Mouse (Mus musculus) adrenal gland, adult 18-20 months (tissue): ENCODE results near the gene Camk2g. TPM values are rescaled to one million over a fixed set of nuclear protein-coding genes. Genes with fewer than 3 reads are reported as not detected.

Experiments used
- DNase-seq, 2 experiments: peaks; one replicate each; pipeline ENCODE4 v3.0.0; 2021 to 2022; ENCODE audit warnings: low spot score in 2 of 2
- total RNA-seq, 2 experiments: library from RNA; stranded (reverse); gene quantifications; 1 replicate in 1 of 2; 2 replicates in 1 of 2; pipeline ENCODE4 v1.2.3; 2021

Camk2g gene
- total RNA-seq, 2 experiments from 2014 or later = 38.2 to 51.8 TPM

- DNase-seq = no peak
These were observed 15.9 kb upstream of the Camk2g start for GRCm38 (mm10) chr14:20809820-20810219.

GRCm38 (mm10) chr14:20809349-20809748 lies 15.5 kb upstream of the Camk2g start:
- no peak for DNase-seq

- no peak for DNase-seq
These were observed 12.4 kb upstream of the Camk2g start for GRCm38 (mm10) chr14:20806116-20806840.

- peak; percentile 82 to 87 for DNase-seq
These were observed 11.2 kb upstream of the Camk2g start for GRCm38 (mm10) chr14:20804964-20805672.

DNA sequence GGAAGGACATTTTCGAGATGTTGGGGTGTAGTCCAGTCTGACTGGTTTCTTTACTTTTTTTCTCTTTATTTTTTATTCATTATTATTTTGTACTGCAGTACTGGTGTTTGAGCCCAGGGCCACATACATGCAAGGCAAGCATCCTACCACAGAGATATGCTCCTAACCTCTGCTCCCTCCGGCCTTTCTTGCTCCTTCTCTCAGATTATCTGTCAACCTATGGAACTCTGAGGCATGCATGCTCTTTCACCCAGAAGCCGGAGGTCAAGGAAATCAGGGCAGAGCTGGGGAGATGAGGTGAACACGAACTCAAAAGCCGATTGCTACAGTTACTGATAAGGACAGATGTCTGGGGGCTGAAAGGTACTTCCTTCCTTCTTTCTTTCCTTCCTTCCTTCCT lies 10.6 kb upstream of the Camk2g start:
- no peak for DNase-seq

DNA sequence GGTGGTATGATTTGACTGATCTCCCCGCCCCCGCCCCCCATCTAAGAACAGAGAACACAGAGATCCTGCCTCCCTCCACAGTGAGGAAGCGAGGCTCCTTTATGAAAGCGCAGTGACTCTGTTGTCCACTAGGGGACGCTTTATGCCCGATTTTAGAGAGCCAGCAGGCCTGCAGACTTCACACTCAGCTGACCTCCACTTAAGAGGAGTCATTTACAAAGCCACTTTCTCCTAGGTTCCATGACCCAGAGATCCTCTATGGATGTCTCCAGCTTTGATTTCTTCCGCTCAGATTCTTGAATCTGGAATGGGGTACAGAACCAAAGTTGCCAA lies 9.7 kb upstream of the Camk2g start:
- peak; percentile 74 for DNase-seq

DNA sequence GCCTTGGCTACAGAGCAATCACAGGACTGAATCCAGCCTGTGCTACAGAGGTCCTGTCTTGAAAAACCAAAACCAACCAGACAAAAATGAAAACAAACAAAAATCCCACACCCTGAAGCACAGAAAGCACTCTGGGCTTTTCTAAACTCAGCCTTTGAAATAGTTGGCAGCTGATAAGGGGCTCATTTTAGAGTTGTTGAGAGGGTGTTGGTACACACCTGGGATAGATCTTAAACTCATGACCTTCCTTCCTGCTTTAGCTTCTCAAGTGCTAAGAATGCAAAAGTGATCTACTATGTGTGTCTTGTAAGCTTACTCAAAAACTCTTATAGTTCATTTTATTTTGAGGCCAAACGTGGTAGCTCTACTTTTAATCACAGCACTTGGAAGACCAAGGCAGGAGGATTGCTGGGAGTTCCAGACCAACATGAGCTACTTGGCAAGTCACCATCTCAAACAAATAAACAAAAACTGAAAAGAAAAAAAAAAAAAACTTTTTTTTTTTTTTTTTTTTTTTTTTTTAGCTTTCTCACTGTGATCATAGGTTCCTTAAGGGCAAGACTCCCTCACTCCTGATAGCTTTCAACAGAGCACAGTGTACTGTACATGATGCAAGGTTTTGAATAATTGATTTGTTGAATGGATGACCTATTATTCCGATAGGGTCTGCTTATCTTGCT lies 9.2 kb upstream of the Camk2g start:
- DNase-seq = no peak

DNA sequence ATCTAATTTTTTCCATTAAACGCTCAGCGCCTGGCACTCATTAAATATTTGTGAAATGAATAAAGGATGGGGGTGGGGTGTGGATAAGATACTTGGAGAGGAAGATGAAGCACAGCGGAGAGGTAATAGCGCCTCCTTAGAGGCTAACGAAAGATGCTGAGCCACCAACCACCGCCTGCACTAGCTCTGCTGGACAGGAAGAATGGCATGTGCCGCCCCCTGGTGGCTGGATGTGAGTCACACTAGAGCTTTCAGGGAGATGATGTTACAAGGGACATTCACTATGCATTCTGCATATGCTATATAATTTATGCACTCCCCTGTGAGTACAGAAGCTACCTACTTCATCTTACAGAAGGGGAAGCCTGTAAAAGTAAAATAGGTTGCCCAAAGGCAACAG lies 4.9 kb upstream of the Camk2g start:
- peak; percentile 94 to 96 for DNase-seq

GRCm38 (mm10) chr14:20798300-20798699 lies 4.4 kb upstream of the Camk2g start:
- DNase-seq = no peak

DNA sequence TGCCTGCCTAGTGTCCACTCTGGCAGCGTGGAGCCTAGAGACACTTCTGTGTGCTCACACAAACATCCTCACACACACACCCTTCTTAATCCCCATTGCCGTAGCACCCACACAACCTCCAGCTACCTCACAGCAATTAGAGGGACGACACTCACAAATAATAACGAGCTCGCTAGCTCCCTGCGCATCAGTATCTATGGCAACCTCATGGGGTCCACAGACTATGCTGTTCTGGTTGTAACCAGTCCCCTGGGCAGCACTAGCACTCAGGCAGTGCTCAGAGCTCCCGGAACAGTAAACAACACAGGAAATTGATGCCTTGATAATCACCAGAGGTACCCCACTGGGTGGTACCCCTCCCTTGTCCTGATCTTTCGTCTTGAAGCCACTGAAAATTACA lies 2.8 kb upstream of the Camk2g start:
- DNase-seq = no peak

DNA sequence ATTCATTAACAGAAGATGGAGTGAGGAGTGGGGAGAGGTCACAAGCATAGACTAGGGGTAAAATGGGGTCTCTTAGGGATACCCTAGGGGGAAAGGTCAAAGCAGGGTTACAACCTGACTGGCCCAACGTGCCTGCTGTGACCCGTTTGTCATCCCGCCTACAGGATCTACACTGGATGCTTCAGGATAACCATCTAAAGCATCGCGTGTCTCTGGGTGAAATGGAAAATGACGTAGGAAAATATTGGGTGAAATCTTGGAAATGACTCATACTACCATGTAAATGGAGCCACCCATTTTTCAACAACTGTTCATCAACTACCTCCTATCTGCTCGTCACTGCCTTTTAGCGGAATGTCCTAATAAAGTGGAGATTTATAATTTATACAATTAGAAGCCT lies 2.3 kb upstream of the Camk2g start:
- no peak for DNase-seq

- DNase-seq = no peak
These were observed 1.7 kb upstream of the Camk2g start for GRCm38 (mm10) chr14:20795423-20796152.

GRCm38 (mm10) chr14:20794589-20794988 lies 701 bp upstream of the Camk2g start:
- DNase-seq = no peak

DNA sequence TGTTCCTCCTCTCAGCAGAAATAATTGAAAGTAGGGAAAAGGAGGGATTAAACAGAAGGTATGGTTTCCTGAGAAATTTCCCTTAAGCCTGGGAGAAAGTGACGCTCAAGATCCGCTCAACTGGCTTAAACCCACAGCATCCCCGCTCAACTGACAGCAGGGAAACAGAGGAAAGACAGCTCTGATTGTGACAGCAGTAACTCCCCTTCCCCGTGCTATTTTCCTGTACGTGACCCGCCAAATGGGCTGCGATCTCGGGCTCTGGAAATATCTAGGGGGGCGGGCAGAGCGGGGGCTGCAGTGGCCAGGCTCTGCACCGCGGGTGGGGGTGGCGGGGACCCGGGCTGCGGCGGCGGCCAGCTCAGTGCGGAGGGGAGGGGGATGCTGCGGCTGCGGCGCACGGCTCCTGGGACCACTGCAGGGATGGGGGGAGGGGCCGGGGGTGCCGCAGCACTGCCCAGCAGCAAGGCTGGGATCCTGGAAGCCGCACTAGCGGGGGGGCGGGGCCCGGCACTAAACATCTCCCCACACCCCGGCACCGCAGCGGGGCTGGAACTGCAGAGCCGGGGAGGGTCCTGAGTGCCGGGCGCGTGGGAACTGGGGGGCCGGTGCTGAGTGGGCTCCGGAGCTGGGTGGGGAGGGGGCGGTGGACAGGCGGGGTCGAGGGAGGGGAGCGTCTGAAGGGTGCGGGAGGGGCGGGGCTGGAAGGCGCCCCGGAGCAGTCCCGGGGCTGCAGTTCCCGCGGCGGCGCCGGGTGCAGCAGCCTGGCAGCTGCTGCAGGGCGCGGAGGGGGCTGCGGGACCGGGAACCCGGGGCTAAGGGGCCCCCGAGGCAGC lies 748 bp downstream of the Camk2g start:
- peak in 1 of 2 experiments; percentile 44 for DNase-seq

GRCm38 (mm10) chr14:20792243-20792921 lies 1.5 kb downstream of the Camk2g start:
- no peak for DNase-seq

DNA sequence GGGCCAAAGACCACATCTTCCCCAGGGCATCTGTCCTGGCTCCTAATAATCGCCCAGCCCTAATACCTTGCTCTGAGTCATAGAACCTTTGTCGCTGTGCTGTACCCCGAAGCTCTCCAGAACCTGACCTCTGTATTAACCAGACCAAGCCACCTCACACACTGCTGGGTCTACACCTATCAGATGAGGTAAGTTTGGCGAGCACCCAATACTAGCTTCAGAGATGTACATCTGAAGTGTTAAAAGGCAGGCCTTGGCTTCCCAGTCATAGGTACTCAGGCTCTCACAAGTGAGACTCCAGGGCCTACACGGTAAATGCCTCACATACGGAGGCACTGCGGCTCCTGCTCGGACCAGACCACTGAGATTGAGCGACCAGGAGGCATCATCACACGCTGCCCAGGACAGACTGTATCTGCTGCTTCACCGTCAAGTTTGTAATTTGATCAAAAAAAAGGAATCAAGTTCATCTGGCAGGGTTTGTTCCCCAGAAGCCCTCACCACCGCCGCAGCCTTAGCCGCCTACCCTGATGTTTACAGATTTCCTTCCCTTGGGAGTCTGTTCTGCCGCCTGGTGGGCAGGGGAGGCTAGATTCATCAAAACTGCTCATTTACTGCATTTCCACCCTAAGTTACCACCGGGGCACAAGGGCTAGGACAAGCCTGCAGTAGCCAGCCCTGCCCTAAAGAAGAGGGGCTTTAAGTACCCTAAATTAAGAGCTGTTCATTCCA lies 2.2 kb downstream of the Camk2g start:
- no peak for DNase-seq

- no peak for DNase-seq
These were observed 2.9 kb downstream of the Camk2g start for GRCm38 (mm10) chr14:20790996-20791395.

- no peak for DNase-seq
These were observed 3.4 kb downstream of the Camk2g start for GRCm38 (mm10) chr14:20790445-20790844.

GRCm38 (mm10) chr14:20789593-20789992 lies 4.3 kb downstream of the Camk2g start:
- DNase-seq = no peak
